Mouse (Mus musculus): ENCODE measurements at regions not wholly inside any gene's neighbourhood (a gene's known extent, or its start where the extent isn't known, plus 50 kb on each side); places are given as distances from the start of the nearest gene placed in this dataset.

GRCm38 (mm10) chr8:98243328-98243926, 1172.8 kb downstream of the Cdh8 start:
- intact Hi-C loops (cut with DNase I) = no loop called here
- no peak for DNase-seq (ENCODE audit: extremely low spot score in 1 of 2, low spot score in 2 of 2)
- Histone ChIP-seq H3K4me3 (no peak overlapping the region), H3K27ac (no peak overlapping the region)
- no peak for TF ChIP-seq CTCF (IDR thresholded peaks at IDR 0.05)

DNA sequence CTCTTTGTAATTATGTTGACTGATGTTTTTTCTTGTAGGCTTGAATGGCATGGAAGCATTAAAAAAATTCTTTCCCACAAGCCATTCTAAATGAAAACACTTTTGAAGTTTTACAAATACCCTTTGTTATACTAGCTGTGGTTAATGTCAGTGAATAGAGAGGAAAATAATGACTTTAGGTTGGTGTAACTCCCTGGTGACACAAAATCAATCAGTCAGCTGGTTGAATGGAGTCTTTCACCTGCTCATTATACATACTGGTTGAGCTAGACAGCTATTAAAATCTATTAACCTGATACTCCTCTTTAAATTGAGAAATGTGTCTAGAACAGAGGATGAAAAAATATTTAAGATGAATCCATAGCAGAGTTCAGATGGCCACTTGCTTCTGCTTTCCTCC, 1202.3 kb downstream of the Cdh8 start:
- intact Hi-C loops (cut with DNase I) = no loop called here
- TF ChIP-seq CTCF (IDR thresholded peaks at IDR 0.05) = no peak
- no peak overlapping the region for H3K4me3 ChIP-seq
- H3K27ac ChIP-seq = no peak overlapping the region
- no peak for DNase-seq (ENCODE audit: extremely low spot score in 1 of 2, low spot score in 2 of 2)

Data from left cerebral cortex, adult 2 months (tissue).